Mouse (Mus musculus) lung, adult 2 months (tissue): Measurements from ENCODE around the gene Col4a1. TPM values are rescaled to one million over a fixed set of nuclear protein-coding genes. Genes with fewer than 3 reads are reported as not detected.

Experiments
- DNase-seq: peaks from one replicate; pipeline ENCODE4 v3.0.0; 2022
- H3K4me1 ChIP-seq: fragments of 200-500 bp; 2 replicates; pipeline ENCODE4 v1.6.1; 2011; ENCODE audit warnings: low read length; ENCODE audit not compliant: control insufficient read depth, insufficient read depth
- H3K4me3 ChIP-seq: fragments of 200-500 bp; replicated peaks from 2 replicates; pipeline ENCODE3; 2011; ENCODE audit warnings: low read depth, mild to moderate bottlenecking, control low read depth, low read length; ENCODE audit errors: extremely low read depth
- CTCF ChIP-seq: fragments of 200-500 bp; IDR thresholded peaks from 2 replicates; pipeline ENCODE4 v1.5.1; 2011; ENCODE audit warnings: mild to moderate bottlenecking, low read length, control low read depth; ENCODE audit not compliant: insufficient read depth
- POLR2A ChIP-seq: fragments of 200-500 bp; IDR thresholded peaks from 2 replicates; pipeline ENCODE4 v1.6.1; 2011; ENCODE audit warnings: low read depth, mild to moderate bottlenecking, control low read depth, low read length, borderline replicate concordance; ENCODE audit errors: extremely low read depth
- WGBS: fragments of 180-500 bp; shearing (Covaris S2); methylation state at CpG from one replicate; pipeline ENCODE4 v1.1.7; 2018; 5-methylcytosine and 5-hydroxymethylcytosine counted together
- polyA plus RNA-seq: library from polyadenylated mRNA; depleted of rRNA; stranded (reverse); fragments of >200 nt; gene quantifications from 2 replicates; pipeline ENCODE4 v1.2.3, GENCODE M21; 2012

Gene Col4a1
- polyA plus RNA-seq, 1 experiment = 556 TPM

GRCm38 (mm10) chr8:11316118-11316517 is 3.5 kb upstream of the Col4a1 start:
- 43% methylated on average over 6 of the region's 6 CpGs for WGBS
- DNase-seq = no peak
- Histone ChIP-seq H3K4me3 (no peak overlapping the region), H3K4me1 (peaks cover 19% of the 10 kb centered on the region)
- TF ChIP-seq POLR2A (no peak), CTCF (no peak)

GRCm38 (mm10) chr8:11315179-11315943 is 2.7 kb upstream of the Col4a1 start:
- TF ChIP-seq CTCF (no peak), POLR2A (no peak)
- Histone ChIP-seq H3K4me1 (peaks cover 23% of the 10 kb centered on the region), H3K4me3 (peak overlapping the region; percentile 4)
- DNase-seq = no peak
- 54% methylated on average over 16 of the region's 16 CpGs for WGBS

- peaks cover 27% of the 10 kb centered on the region for H3K4me1 ChIP-seq
- TF ChIP-seq POLR2A (no peak; the same call in 1 of the 2 replicates), CTCF (no peak)
- 57% methylated on average over 8 of the region's 8 CpGs for WGBS
- H3K4me3 ChIP-seq = peak overlapping the region; percentile 20
- no peak for DNase-seq
Observed at GRCm38 (mm10) chr8:11314613-11315012, 2.0 kb upstream of the Col4a1 start.

DNA sequence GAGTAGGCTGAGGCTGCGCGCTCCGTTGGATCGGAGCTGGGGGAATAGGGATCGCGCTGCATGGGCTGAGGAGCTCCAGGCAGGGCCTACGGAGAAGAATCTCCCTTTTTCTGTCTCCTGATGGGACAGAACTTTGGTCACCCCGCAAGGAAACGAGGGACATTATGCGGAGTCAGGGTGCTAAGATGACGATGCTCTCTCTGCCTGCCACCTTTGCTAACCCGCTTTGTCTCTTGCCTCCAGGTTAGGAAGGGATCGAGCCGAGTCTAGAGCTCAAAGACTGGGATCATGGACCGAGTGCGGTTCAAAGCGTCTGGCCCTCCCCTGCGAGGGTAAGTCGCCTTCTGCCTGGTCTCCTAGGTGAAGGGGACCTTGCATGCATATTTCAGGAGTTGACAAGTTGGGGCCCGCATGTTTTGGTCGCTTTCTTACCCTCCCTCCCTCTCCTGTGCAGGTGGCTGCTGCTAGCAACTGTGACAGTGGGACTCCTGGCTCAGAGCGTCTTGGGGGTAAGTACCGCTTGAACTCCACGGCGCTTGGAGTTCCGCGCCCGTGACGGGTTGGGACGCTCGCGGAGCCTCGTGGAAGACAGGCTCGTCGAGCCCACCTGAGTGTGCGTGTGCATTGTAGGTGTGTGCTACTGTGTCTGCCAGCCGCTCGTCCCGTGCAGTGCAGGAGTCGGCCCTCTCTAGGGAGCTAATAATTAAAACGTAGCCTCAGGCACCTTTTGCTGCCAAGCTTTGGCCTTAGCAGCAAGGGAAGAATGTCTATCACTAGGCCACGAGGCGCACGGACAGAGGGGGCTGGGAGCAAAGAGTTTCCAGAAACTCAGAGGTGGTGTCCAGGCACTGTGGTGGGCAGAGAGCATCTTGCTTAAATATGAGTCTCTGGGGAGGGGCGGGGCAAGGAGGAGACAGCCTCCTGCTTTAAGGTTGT is 818 bp upstream of the Col4a1 start:
- TF ChIP-seq POLR2A (peak; percentile 65; the same call in 1 of the 2 replicates), CTCF (no peak)
- 5% methylated on average over 45 of the region's 45 CpGs for WGBS
- H3K4me1 ChIP-seq = peaks cover 38% of the 10 kb centered on the region

DNA sequence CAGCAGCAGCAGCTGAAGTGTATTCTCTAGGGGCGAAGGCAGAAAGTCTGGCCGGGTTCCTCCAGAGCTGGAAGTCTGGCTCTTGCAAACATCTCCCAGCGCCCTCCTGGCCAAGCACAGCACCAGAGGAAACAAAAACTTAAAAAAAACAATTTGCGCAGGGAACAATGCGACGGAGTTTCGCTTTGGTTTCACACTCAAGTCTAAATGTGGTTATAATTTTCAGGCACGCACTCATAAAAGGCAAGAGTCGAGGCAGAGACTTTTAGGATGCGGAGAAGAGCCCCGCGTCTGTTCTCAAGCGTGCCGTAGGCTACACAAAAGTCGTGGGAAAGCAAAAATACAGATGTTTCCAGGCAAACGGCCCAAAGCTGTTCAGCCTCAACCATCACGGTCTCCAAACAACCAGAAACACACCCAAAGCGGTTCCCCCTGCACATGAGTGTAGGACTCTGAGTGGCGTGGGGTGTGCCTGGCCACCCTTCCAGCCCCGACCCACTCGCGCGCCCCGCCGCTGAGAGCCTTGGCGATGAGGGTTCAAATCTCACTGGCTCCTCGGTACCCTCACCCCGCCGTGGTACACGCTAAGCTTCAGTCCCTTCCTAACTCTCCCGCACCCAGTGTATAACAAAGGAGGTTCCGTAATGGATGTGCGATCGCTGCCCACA is 811 bp downstream of the Col4a1 start:
- DNase-seq = no peak
- WGBS = 2% methylated on average over 34 of the region's 34 CpGs
- Histone ChIP-seq H3K4me1 (peaks cover 48% of the 10 kb centered on the region), H3K4me3 (peak overlapping the region; percentile 82)
- TF ChIP-seq POLR2A (peak; percentile 41; the same call in 1 of the 2 replicates), CTCF (0 out of 2 replicates have a peak, but pooled peaks have one; percentile 5)

More for the DNA sequence above, 818 bp upstream of the Col4a1 start:
- H3K4me3 ChIP-seq = peak overlapping the region; percentile 82
- DNase-seq = peak; percentile 68

DNA sequence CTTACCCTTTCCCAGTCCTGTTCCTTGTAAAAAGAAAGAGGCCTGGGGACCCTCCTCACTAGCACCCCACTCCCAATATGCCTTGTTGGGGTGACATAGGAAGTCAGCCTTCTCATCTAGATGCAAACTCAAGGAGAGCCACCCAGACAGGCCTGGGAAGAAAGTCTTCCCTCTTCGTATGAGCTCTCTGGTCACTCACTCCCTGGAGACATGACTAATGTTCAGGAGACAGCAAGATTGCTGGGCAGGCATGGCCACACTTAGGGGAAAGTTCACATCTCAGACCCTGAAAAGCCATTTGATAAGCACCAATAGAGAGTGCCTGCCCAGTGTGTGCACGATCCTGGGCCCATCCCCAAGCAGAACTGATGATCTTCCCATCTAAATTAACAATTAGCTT is 2.6 kb downstream of the Col4a1 start:
- TF ChIP-seq POLR2A (no peak), CTCF (no peak)
- no peak overlapping the region for H3K4me3 ChIP-seq
- no peak for DNase-seq

GRCm38 (mm10) chr8:11309226-11309625 is 3.4 kb downstream of the Col4a1 start:
- Histone ChIP-seq H3K4me1 (peaks cover 40% of the 10 kb centered on the region), H3K4me3 (no peak overlapping the region)
- no peak for DNase-seq
- TF ChIP-seq POLR2A = no peak
- TF ChIP-seq CTCF = no peak
- 36% methylated on average over 5 of the region's 5 CpGs for WGBS

More for the DNA sequence above, 2.6 kb downstream of the Col4a1 start:
- 25% methylated on average over 2 of the region's 2 CpGs for WGBS
- H3K4me1 ChIP-seq = peaks cover 40% of the 10 kb centered on the region

GRCm38 (mm10) chr8:11308570-11308998 is 4.0 kb downstream of the Col4a1 start:
- Histone ChIP-seq H3K4me3 (no peak overlapping the region), H3K4me1 (peaks cover 45% of the 10 kb centered on the region)
- TF ChIP-seq POLR2A (no peak), CTCF (no peak)
- 37% methylated on average over 7 of the region's 7 CpGs for WGBS
- no peak for DNase-seq

- Histone ChIP-seq H3K4me1 (peaks cover 47% of the 10 kb centered on the region), H3K4me3 (no peak overlapping the region)
- WGBS = 41% methylated on average over 7 of the region's 7 CpGs
- no peak for DNase-seq
- TF ChIP-seq CTCF (no peak), POLR2A (no peak)
Observed at GRCm38 (mm10) chr8:11307451-11307850, 5.2 kb downstream of the Col4a1 start.
